Mouse (Mus musculus): ENCODE results near the gene Rab7b. TPM values are rescaled to one million over a fixed set of nuclear protein-coding genes. Genes with fewer than 3 reads are reported as not detected.
A peak's percentile ranks its signal among the peaks of the same experiment; 100 is the strongest.

Rab7b gene
- total and polyA plus RNA-seq, 2 experiments from 2014 or later, result 1.2 to 1.4 TPM

- ATAC-seq (ENCODE audit: low FRiP score), result no peak
- Histone ChIP-seq H3K9me3 (ENCODE audit: low read length) (no peaks in the 10 kb centered on the region), H3K4me3 (ENCODE audit: low read depth, low read length) (no peak overlapping the region), H3K27ac (ENCODE audit: low read depth, low read length) (no peak overlapping the region), H3K4me1 (ENCODE audit: insufficient read depth, low read length) (no peaks in the 10 kb centered on the region), H3K27me3 (ENCODE audit: insufficient read depth, low read length) (no peaks in the 10 kb centered on the region), H3K9ac (replicated peaks; ENCODE audit: low read length, poor library complexity, severe bottlenecking) (no peak overlapping the region), H3K4me2 (ENCODE audit: low read depth, low read length, poor library complexity, severe bottlenecking) (no peak overlapping the region), H3K36me3 (ENCODE audit: insufficient read depth, low read length) (no peaks in the 10 kb centered on the region)
- DNase-seq (ENCODE audit: low spot score), result no peak
- no peak for TF ChIP-seq CTCF (IDR thresholded peaks at IDR 0.05)
- WGBS, result 93% methylated on average over 9 of the region's 9 CpGs
Measured at GRCm38 (mm10) chr1:131736494-131736893, 48.0 kb downstream of the Rab7b start.

- no peak overlapping the region for H3K4me2 ChIP-seq (ENCODE audit: low read depth, low read length, poor library complexity, severe bottlenecking)
- H3K9me3 ChIP-seq (ENCODE audit: low read length), result no peaks in the 10 kb centered on the region
- WGBS, result 58% methylated on average over 5 of the region's 5 CpGs
- no peaks in the 10 kb centered on the region for H3K27me3 ChIP-seq (ENCODE audit: insufficient read depth, low read length)
- H3K9ac ChIP-seq (replicated peaks; ENCODE audit: low read length, poor library complexity, severe bottlenecking), result no peak overlapping the region
- H3K4me3 ChIP-seq (ENCODE audit: low read depth, low read length), result no peak overlapping the region
- no peaks in the 10 kb centered on the region for H3K36me3 ChIP-seq (ENCODE audit: insufficient read depth, low read length)
- ATAC-seq (ENCODE audit: low FRiP score) (peak; percentile 38; the same call in 1 of the 2 replicates), DNase-seq (ENCODE audit: low spot score) (peak; percentile 88)
- no peaks in the 10 kb centered on the region for H3K4me1 ChIP-seq (ENCODE audit: insufficient read depth, low read length)
- TF ChIP-seq CTCF (IDR thresholded peaks at IDR 0.05), result no peak
- H3K27ac ChIP-seq (ENCODE audit: low read depth, low read length), result no peak overlapping the region
Measured at GRCm38 (mm10) chr1:131737269-131737668, 48.8 kb downstream of the Rab7b start.

- ATAC-seq (ENCODE audit: low FRiP score) (no peak), DNase-seq (ENCODE audit: low spot score) (no peak)
- TF ChIP-seq CTCF (IDR thresholded peaks at IDR 0.05), result no peak
- H3K4me3 ChIP-seq (ENCODE audit: low read depth, low read length), result no peak overlapping the region
- WGBS, result 68% methylated on average over 1 of the region's 1 CpGs
- no peak overlapping the region for H3K9ac ChIP-seq (replicated peaks; ENCODE audit: low read length, poor library complexity, severe bottlenecking)
- no peak overlapping the region for H3K4me2 ChIP-seq (ENCODE audit: low read depth, low read length, poor library complexity, severe bottlenecking)
- H3K4me1 ChIP-seq (ENCODE audit: insufficient read depth, low read length), result no peaks in the 10 kb centered on the region
- no peak overlapping the region for H3K27ac ChIP-seq (ENCODE audit: low read depth, low read length)
- H3K36me3 ChIP-seq (ENCODE audit: insufficient read depth, low read length), result no peaks in the 10 kb centered on the region
- H3K27me3 ChIP-seq (ENCODE audit: insufficient read depth, low read length), result no peaks in the 10 kb centered on the region
- H3K9me3 ChIP-seq (ENCODE audit: low read length), result no peaks in the 10 kb centered on the region
Measured at GRCm38 (mm10) chr1:131738760-131739159, 50.3 kb downstream of the Rab7b start.

GRCm38 (mm10) chr1:131739481-131740160, 51.1 kb downstream of the Rab7b start:
- Histone ChIP-seq H3K4me2 (ENCODE audit: low read depth, low read length, poor library complexity, severe bottlenecking) (no peak overlapping the region), H3K9ac (replicated peaks; ENCODE audit: low read length, poor library complexity, severe bottlenecking) (no peak overlapping the region)

GRCm38 (mm10) chr1:131743868-131744464, 55.5 kb downstream of the Rab7b start, which contains the start of gene Slc26a9:
Gene Slc26a9 (plus strand): TSS chr1:131744022.
- 74% methylated on average over 10 of the region's 10 CpGs for WGBS

More at GRCm38 (mm10) chr1:131739481-131740160, 51.1 kb downstream of the Rab7b start:
- Histone ChIP-seq H3K36me3 (ENCODE audit: insufficient read depth, low read length) (no peaks in the 10 kb centered on the region), H3K4me1 (ENCODE audit: insufficient read depth, low read length) (no peaks in the 10 kb centered on the region), H3K9me3 (ENCODE audit: low read length) (no peaks in the 10 kb centered on the region), H3K27ac (ENCODE audit: low read depth, low read length) (no peak overlapping the region), H3K27me3 (ENCODE audit: insufficient read depth, low read length) (no peaks in the 10 kb centered on the region), H3K4me3 (ENCODE audit: low read depth, low read length) (no peak overlapping the region)
- ATAC-seq (ENCODE audit: low FRiP score) (no peak), DNase-seq (ENCODE audit: low spot score) (peak; percentile 19)
- no peak for TF ChIP-seq CTCF (IDR thresholded peaks at IDR 0.05)
- WGBS, result 90% methylated on average over 9 of the region's 9 CpGs

GRCm38 (mm10) chr1:131745391-131745790, 56.9 kb downstream of the Rab7b start:
- no peaks in the 10 kb centered on the region for H3K9me3 ChIP-seq (ENCODE audit: low read length)
- no peak overlapping the region for H3K4me2 ChIP-seq (ENCODE audit: low read depth, low read length, poor library complexity, severe bottlenecking)
- DNase-seq (ENCODE audit: low spot score), result no peak
- no peaks in the 10 kb centered on the region for H3K27me3 ChIP-seq (ENCODE audit: insufficient read depth, low read length)
- no peak for ATAC-seq (ENCODE audit: low FRiP score)
- H3K4me3 ChIP-seq (ENCODE audit: low read depth, low read length), result no peak overlapping the region
- 73% methylated on average over 5 of the region's 5 CpGs for WGBS
- no peak overlapping the region for H3K9ac ChIP-seq (replicated peaks; ENCODE audit: low read length, poor library complexity, severe bottlenecking)
- H3K27ac ChIP-seq (ENCODE audit: low read depth, low read length), result no peak overlapping the region
- no peaks in the 10 kb centered on the region for H3K36me3 ChIP-seq (ENCODE audit: insufficient read depth, low read length)
- no peak for TF ChIP-seq CTCF (IDR thresholded peaks at IDR 0.05)
- H3K4me1 ChIP-seq (ENCODE audit: insufficient read depth, low read length), result no peaks in the 10 kb centered on the region

More at GRCm38 (mm10) chr1:131743868-131744464, 55.5 kb downstream of the Rab7b start, which contains the start of gene Slc26a9:
- Histone ChIP-seq H3K9ac (replicated peaks; ENCODE audit: low read length, poor library complexity, severe bottlenecking) (no peak within 1 kb of the TSS), H3K36me3 (ENCODE audit: insufficient read depth, low read length) (no peaks in the 10 kb centered on the region), H3K27ac (ENCODE audit: low read depth, low read length) (no peak within 1 kb of the TSS), H3K4me3 (ENCODE audit: low read depth, low read length) (no peak within 1 kb of the TSS), H3K9me3 (ENCODE audit: low read length) (no peaks in the 10 kb centered on the region), H3K27me3 (ENCODE audit: insufficient read depth, low read length) (no peaks in the 10 kb centered on the region), H3K4me1 (ENCODE audit: insufficient read depth, low read length) (no peaks in the 10 kb centered on the region), H3K4me2 (ENCODE audit: low read depth, low read length, poor library complexity, severe bottlenecking) (no peak within 1 kb of the TSS)
- ATAC-seq (ENCODE audit: low FRiP score) (no peak), DNase-seq (ENCODE audit: low spot score) (no peak)
- no peak for TF ChIP-seq CTCF (IDR thresholded peaks at IDR 0.05)
